Comparison of ENCODE assay signal across 8 mouse cellular contexts in the genomic region with DNA sequence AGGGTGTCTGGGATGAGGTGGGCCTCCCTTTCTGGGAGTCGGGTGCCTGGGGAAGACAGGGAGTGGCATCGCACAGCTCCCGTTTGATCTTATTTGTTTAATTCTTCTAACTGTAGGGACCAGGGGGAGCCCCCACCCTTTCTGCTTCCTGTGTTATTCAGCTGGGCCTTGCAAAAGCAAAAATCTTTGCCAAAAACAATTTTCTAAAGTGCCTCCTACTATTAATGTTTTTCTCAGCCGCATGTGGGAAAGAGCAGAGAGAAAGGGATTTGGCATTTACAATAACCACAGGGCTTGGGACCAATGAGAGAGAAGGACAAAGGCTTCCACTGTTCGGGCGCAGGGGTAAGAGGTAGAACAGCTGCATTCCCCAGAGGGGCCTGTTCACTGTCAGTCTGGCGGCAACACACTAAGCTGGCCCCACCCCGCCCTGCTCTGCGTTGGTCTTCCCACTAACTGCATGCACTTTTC. TPM values are rescaled to one million over a fixed set of nuclear protein-coding genes. Genes with fewer than 3 reads are reported as not detected.
DNase-seq lines count a peak whose midpoint lies in the region; ATAC-seq and TF ChIP-seq lines count a peak whose summit lies in the region.

No protein-coding gene starts in this region.

- no peak for TF ChIP-seq POLR2A in cortical plate, adult 2 months (IDR thresholded peaks at IDR 0.05; ENCODE audit: extremely low read depth, insufficient read depth, low read length)
- TF ChIP-seq POLR2A in spleen, adult 2 months (IDR thresholded peaks at IDR 0.05; ENCODE audit: low read depth, low read length) = no peak

- H3K27me3 ChIP-seq in spleen, adult 2 months (ENCODE audit: control insufficient read depth, insufficient read depth, low read length) = no peaks in the 10 kb centered on the region

- 18% methylated on average over 9 of the region's 9 CpGs for WGBS in spleen, adult 2 months

- no peaks in the 10 kb centered on the region for H3K4me1 ChIP-seq in cortical plate, adult 2 months (ENCODE audit: control insufficient read depth, insufficient read depth, low read length)
- H3K4me1 ChIP-seq in spleen, adult 2 months (ENCODE audit: control insufficient read depth, insufficient read depth, insufficient read length) = peaks cover 30% of the 10 kb centered on the region

- no peak overlapping the region for H3K4me3 ChIP-seq in cortical plate, adult 2 months (ENCODE audit: insufficient read depth, low read length)
- no peak overlapping the region for H3K4me3 ChIP-seq in spleen, adult 2 months (ENCODE audit: extremely low read depth, insufficient read depth, insufficient read length)

- intact Hi-C loops in left cerebral cortex, postnatal 10 days (cut with DNase I) = no loop called here
- intact Hi-C loops in gastrocnemius, postnatal 36 days (cut with DNase I) = no loop called here

- DNase-seq in left cerebral cortex, postnatal 10 days (ENCODE audit: extremely low spot score in 1 of 2, low spot score in 2 of 2) = peak; percentile 23 to 86
- DNase-seq in left cerebral cortex, adult 11 months (ENCODE audit: low spot score) = no peak
- peak; percentile 51 to 71 for DNase-seq in gastrocnemius, postnatal 36 days
- peak; percentile 74 for DNase-seq in lung, postnatal 10 days
- peak in 1 of 2 experiments; percentile 70 for DNase-seq in spleen, adult 2 months (ENCODE audit: low read depth in 1 of 2, low spot score in 2 of 2)
- DNase-seq in testis, postnatal 14 days (ENCODE audit: low spot score) = no peak

- ATAC-seq in inflammation-experienced regulatory T-cells, adult 6 months = peak; percentile 80

- TF ChIP-seq CTCF in cortical plate, adult 2 months (IDR thresholded peaks at IDR 0.05; ENCODE audit: extremely low read depth, insufficient read depth, low read length) = no peak
- TF ChIP-seq CTCF in spleen, adult 2 months (IDR thresholded peaks at IDR 0.05; ENCODE audit: extremely low read depth, insufficient read depth, insufficient read length, insufficient replicate concordance) = no peak

- peaks cover 74% of the 10 kb centered on the region for H3K36me3 ChIP-seq in spleen, adult 2 months (ENCODE audit: control insufficient read depth, insufficient read depth, low read length)

- H3K27ac ChIP-seq in cortical plate, adult 2 months (ENCODE audit: insufficient read depth, low read length) = peak overlapping the region; percentile 13
- H3K27ac ChIP-seq in spleen, adult 2 months (ENCODE audit: insufficient read depth, low read length) = peak overlapping the region; percentile 92

RNA-seq across cellular contexts. Expression of a gene that starts 12.3 kb away (rescaled TPM):
- total RNA-seq in left cerebral cortex, postnatal 10 days (2021) = 1 to 10 TPM; 1.8 to 3.0 TPM
- polyA plus RNA-seq in cortical plate, adult 2 months (2012; rRNA removed) = 1.6 and 2.4 TPM in 2 replicates
- total RNA-seq in gastrocnemius, postnatal 36 days (2021) = 1 to 10 TPM; 1.1 to 2.9 TPM
- 100 to 1,000 TPM; 208 to 375 (median 335) TPM for polyA plus RNA-seq in inflammation-experienced regulatory T-cells, adult 6 months (2017; shearing (Covaris generic))
- polyA plus RNA-seq in spleen, adult 2 months (2012; rRNA removed) = 62.7 and 62.8 TPM in 2 replicates

RNA-seq across cellular contexts. Expression of a gene that starts 18.3 kb away (rescaled TPM):
- 1 to 10 TPM; 1.4 to 2.1 TPM for total RNA-seq in left cerebral cortex, postnatal 10 days (2021)
- 0.79 and 2.4 TPM in 2 replicates for polyA plus RNA-seq in cortical plate, adult 2 months (2012; rRNA removed)
- 1 to 10 TPM; 1.9 to 2.6 TPM for total RNA-seq in gastrocnemius, postnatal 36 days (2021)
- 10 to 100 TPM; 16.6 to 23.0 (median 20.6) TPM for polyA plus RNA-seq in inflammation-experienced regulatory T-cells, adult 6 months (2017; shearing (Covaris generic))
- polyA plus RNA-seq in spleen, adult 2 months (2012; rRNA removed) = 3.4 and 4.6 TPM in 2 replicates

RNA-seq across cellular contexts. Expression of a gene that starts 21.3 kb away (rescaled TPM):
- total RNA-seq in left cerebral cortex, postnatal 10 days (2021) = 1 to 10 TPM; 4.6 to 5.4 TPM
- 3.7 and 4.0 TPM in 2 replicates for polyA plus RNA-seq in cortical plate, adult 2 months (2012; rRNA removed)
- total RNA-seq in gastrocnemius, postnatal 36 days (2021) = 1 to 10 TPM; 2.2 to 3.6 TPM
- polyA plus RNA-seq in inflammation-experienced regulatory T-cells, adult 6 months (2017; shearing (Covaris generic)) = 10 to 100 TPM in 2 of 3 experiments, 1 to 10 TPM in 1; 8.2 to 16.0 (median 15.3) TPM
- 1.8 TPM in 2 replicates for polyA plus RNA-seq in spleen, adult 2 months (2012; rRNA removed)

RNA-seq across cellular contexts. Expression of a gene that starts 36.3 kb away (rescaled TPM):
- total RNA-seq in left cerebral cortex, postnatal 10 days (2021) = 1 to 10 TPM; 1.8 to 2.8 TPM
- 0.71 and 0.83 TPM in 2 replicates for polyA plus RNA-seq in cortical plate, adult 2 months (2012; rRNA removed)
- total RNA-seq in gastrocnemius, postnatal 36 days (2021) = under 1 TPM; 0.41 to 0.54 TPM
- polyA plus RNA-seq in inflammation-experienced regulatory T-cells, adult 6 months (2017; shearing (Covaris generic)) = 1 to 10 TPM; 3.9 to 6.5 (median 5.1) TPM
- polyA plus RNA-seq in spleen, adult 2 months (2012; rRNA removed) = 1.5 and 2.4 TPM in 2 replicates

RNA-seq across cellular contexts. Expression of a gene that starts 59.1 kb away (rescaled TPM):
- 10 to 100 TPM; 15.0 to 17.8 TPM for total RNA-seq in left cerebral cortex, postnatal 10 days (2021)
- 22.1 and 22.7 TPM in 2 replicates for polyA plus RNA-seq in cortical plate, adult 2 months (2012; rRNA removed)
- 1 to 10 TPM; 6.0 to 7.6 TPM for total RNA-seq in gastrocnemius, postnatal 36 days (2021)
- polyA plus RNA-seq in inflammation-experienced regulatory T-cells, adult 6 months (2017; shearing (Covaris generic)) = 10 to 100 TPM in 2 of 3 experiments, 1 to 10 TPM in 1; 5.0 to 15.1 (median 10.5) TPM
- 17.1 and 17.3 TPM in 2 replicates for polyA plus RNA-seq in spleen, adult 2 months (2012; rRNA removed)

Comparison
In these comparisons a context has a peak if more than half of its experiments do, and no peak if none do; other contexts are left out.
1. DNase-seq: peak in left cerebral cortex, postnatal 10 days (2 of 2), gastrocnemius, postnatal 36 days (2 of 2) and lung, postnatal 10 days (single experiment); none in left cerebral cortex, adult 11 months (single experiment) and testis, postnatal 14 days (single experiment).
2. RNA of a gene that starts 12.3 kb away (polyA plus RNA-seq): 208 to 375 TPM in inflammation-experienced regulatory T-cells, adult 6 months and 62.7 to 62.8 TPM in spleen, adult 2 months; 1.6 to 2.4 TPM in cortical plate, adult 2 months; every median in the first group is over 10 times any median in the second.